Mouse (Mus musculus) small intestine, adult 2 months (tissue): ENCODE measurements around the gene Gdf10. TPM values are rescaled to one million over a fixed set of nuclear protein-coding genes. Genes with fewer than 3 reads are reported as not detected.

Experiments
- H3K27ac ChIP-seq: fragments of 200-500 bp; 2 replicates; pipeline ENCODE4 v1.5.1; 2012; ENCODE audit warnings: low read depth, low read length, control low read depth, inconsistent platforms; ENCODE audit not compliant: insufficient read depth
- H3K27me3 ChIP-seq: fragments of 200-500 bp; 2 replicates; pipeline ENCODE4 v1.6.1; 2012; ENCODE audit warnings: mild to moderate bottlenecking, moderate library complexity, low read length, inconsistent platforms; ENCODE audit not compliant: control insufficient read depth, insufficient read depth
- H3K36me3 ChIP-seq: fragments of 200-500 bp; 2 replicates; pipeline ENCODE4 v1.6.1; 2012; ENCODE audit warnings: mild to moderate bottlenecking, low read length, control low read depth, inconsistent platforms; ENCODE audit not compliant: control insufficient read depth, insufficient read depth
- H3K4me1 ChIP-seq: fragments of 200-500 bp; 2 replicates; pipeline ENCODE4 v1.6.1; 2012; ENCODE audit warnings: low read length, inconsistent platforms, mixed read lengths; ENCODE audit not compliant: control insufficient read depth, insufficient read depth, insufficient read length
- H3K4me3 ChIP-seq: fragments of 200-500 bp; 2 replicates; pipeline ENCODE4 v1.5.1; 2012; ENCODE audit warnings: low read depth, mild to moderate bottlenecking, control low read depth, inconsistent platforms, low read length, moderate library complexity
- CTCF ChIP-seq: fragments of 200-500 bp; IDR thresholded peaks from 2 replicates; pipeline ENCODE4 v1.5.1; 2012; ENCODE audit warnings: low read depth, mild to moderate bottlenecking, control low read depth, inconsistent platforms, low read length, moderate library complexity, mixed read lengths; ENCODE audit not compliant: insufficient replicate concordance, insufficient read length; ENCODE audit errors: extremely low read depth
- POLR2A ChIP-seq: fragments of 200-500 bp; IDR thresholded peaks from 2 replicates; pipeline ENCODE4 v1.6.1; 2012; ENCODE audit warnings: low read depth, mild to moderate bottlenecking, control low read depth, inconsistent platforms, low read length, moderate library complexity
- WGBS: fragments of 180-500 bp; shearing (Covaris S2); methylation state at CpG from one replicate; pipeline ENCODE4 v1.1.7; 2018; 5-methylcytosine and 5-hydroxymethylcytosine counted together
- polyA plus RNA-seq: library from polyadenylated mRNA; depleted of rRNA; stranded (reverse); fragments of >200 nt; gene quantifications from 2 replicates; pipeline ENCODE4 v1.2.3, GENCODE M21; 2012; rRNA removed

The Gdf10 gene
- polyA plus RNA-seq, 1 experiment = 1.2 TPM

- Histone ChIP-seq H3K27ac (no peak overlapping the region), H3K4me3 (no peak overlapping the region), H3K36me3 (no peaks in the 10 kb centered on the region), H3K4me1 (no peaks in the 10 kb centered on the region), H3K27me3 (no peaks in the 10 kb centered on the region)
- TF ChIP-seq CTCF (no peak), POLR2A (no peak)
- WGBS = 75% methylated on average over 4 of the region's 4 CpGs
Measured at GRCm38 (mm10) chr14:33958186-33958585, 34.8 kb downstream of the Gdf10 start.

- 48% methylated on average over 3 of the region's 3 CpGs for WGBS
- no peaks in the 10 kb centered on the region for H3K27me3 ChIP-seq
- H3K36me3 ChIP-seq = no peaks in the 10 kb centered on the region
- no peak overlapping the region for H3K27ac ChIP-seq
- TF ChIP-seq CTCF (no peak), POLR2A (no peak)
- H3K4me1 ChIP-seq = no peaks in the 10 kb centered on the region
- no peak overlapping the region for H3K4me3 ChIP-seq
Measured at GRCm38 (mm10) chr14:33958841-33959240, 35.5 kb downstream of the Gdf10 start.

- Histone ChIP-seq H3K27ac (no peak overlapping the region), H3K4me1 (no peaks in the 10 kb centered on the region), H3K27me3 (no peaks in the 10 kb centered on the region), H3K4me3 (no peak overlapping the region), H3K36me3 (no peaks in the 10 kb centered on the region)
- no peak for TF ChIP-seq POLR2A
- peak; percentile 43; the same call in 1 of the 2 replicates for TF ChIP-seq CTCF
- WGBS = 13% methylated on average over 9 of the region's 9 CpGs
Measured at GRCm38 (mm10) chr14:33959341-33959740, 36.0 kb downstream of the Gdf10 start.

GRCm38 (mm10) chr14:33965675-33966074, 42.3 kb downstream of the Gdf10 start:
- no peaks in the 10 kb centered on the region for H3K4me1 ChIP-seq
- H3K27ac ChIP-seq = no peak overlapping the region
- no peaks in the 10 kb centered on the region for H3K36me3 ChIP-seq
- no peak overlapping the region for H3K4me3 ChIP-seq
- WGBS = 56% methylated on average over 7 of the region's 7 CpGs
- no peaks in the 10 kb centered on the region for H3K27me3 ChIP-seq
- TF ChIP-seq CTCF (no peak; the same call in 1 of the 2 replicates), POLR2A (no peak)

GRCm38 (mm10) chr14:33972679-33973078, 49.3 kb downstream of the Gdf10 start:
- WGBS = 41% methylated on average over 7 of the region's 7 CpGs
- H3K27ac ChIP-seq = no peak overlapping the region
- TF ChIP-seq POLR2A = no peak
- no peak for TF ChIP-seq CTCF
- no peak overlapping the region for H3K4me3 ChIP-seq
- H3K36me3 ChIP-seq = no peaks in the 10 kb centered on the region
- no peaks in the 10 kb centered on the region for H3K4me1 ChIP-seq
- H3K27me3 ChIP-seq = no peaks in the 10 kb centered on the region

- no peaks in the 10 kb centered on the region for H3K4me1 ChIP-seq
- no peaks in the 10 kb centered on the region for H3K36me3 ChIP-seq
- no peak overlapping the region for H3K4me3 ChIP-seq
- H3K27me3 ChIP-seq = no peaks in the 10 kb centered on the region
- no peak overlapping the region for H3K27ac ChIP-seq
- TF ChIP-seq CTCF = no peak
- 64% methylated on average over 5 of the region's 5 CpGs for WGBS
Measured at GRCm38 (mm10) chr14:33974752-33975151, 51.4 kb downstream of the Gdf10 start.

GRCm38 (mm10) chr14:33977748-33978147, 54.4 kb downstream of the Gdf10 start:
- Histone ChIP-seq H3K4me3 (no peak overlapping the region), H3K36me3 (no peaks in the 10 kb centered on the region)

GRCm38 (mm10) chr14:33978604-33979059, 55.2 kb downstream of the Gdf10 start, which contains the start of gene Zfp488:
Gene Zfp488, minus strand, starts transcription at chr14:33978764.
- 5% methylated on average over 25 of the region's 25 CpGs for WGBS
- Histone ChIP-seq H3K27ac (no peak within 1 kb of the TSS), H3K4me1 (no peaks in the 10 kb centered on the region), H3K36me3 (no peaks in the 10 kb centered on the region), H3K27me3 (no peaks in the 10 kb centered on the region), H3K4me3 (no peak within 1 kb of the TSS)
- no peak for TF ChIP-seq POLR2A
- no peak for TF ChIP-seq CTCF

More at GRCm38 (mm10) chr14:33977748-33978147, 54.4 kb downstream of the Gdf10 start:
- WGBS = 37% methylated on average over 7 of the region's 7 CpGs
- Histone ChIP-seq H3K27me3 (no peaks in the 10 kb centered on the region), H3K4me1 (no peaks in the 10 kb centered on the region), H3K27ac (no peak overlapping the region)
- TF ChIP-seq CTCF (no peak), POLR2A (no peak)

Other genes with a start within 250 kb of the Gdf10 start
- gene Gdf2, start 17.5 kb downstream of the Gdf10 start, polyA plus RNA-seq = not detected in 2 replicates
- gene Rbp3, start 30.4 kb downstream of the Gdf10 start, polyA plus RNA-seq = not detected in 2 replicates
- gene Zfp488, start 55.2 kb downstream of the Gdf10 start, polyA plus RNA-seq = not detected in 2 replicates
- gene Gm30083, start 91.6 kb downstream of the Gdf10 start, polyA plus RNA-seq = not detected in 2 replicates
- gene Gm5460, start 93.2 kb downstream of the Gdf10 start, polyA plus RNA-seq = not detected in 2 replicates
- gene Antxrl, start 129.1 kb downstream of the Gdf10 start, polyA plus RNA-seq = not detected in 2 replicates
- 0.11 and 0.50 TPM in 2 replicates for gene Anxa8, start 162.4 kb downstream of the Gdf10 start, polyA plus RNA-seq
- not detected in 2 replicates for gene A630023A22Rik, start 179.2 kb downstream of the Gdf10 start, polyA plus RNA-seq
- 0.14 and 0.91 TPM in 2 replicates for gene Npy4r, start 228.9 kb downstream of the Gdf10 start, polyA plus RNA-seq